Mouse (Mus musculus): Measurements from ENCODE around the gene Calm1. TPM values are rescaled to one million over a fixed set of nuclear protein-coding genes. Genes with fewer than 3 reads are reported as not detected.
A peak's percentile ranks its signal among the peaks of the same experiment; 100 is the strongest.

The Calm1 gene
- 1,129 and 1,141 TPM in 2 replicates for polyA plus RNA-seq (2016; fragmentation: Nextera tagmentation; extraction: Ambion mirVana)

- Histone ChIP-seq H3K4me2 (peak within 1 kb of the TSS; percentile 95), H3K9me3 (no peaks in the 10 kb centered on the region), H3K27me3 (no peaks in the 10 kb centered on the region), H3K4me3 (replicated peaks) (peak within 1 kb of the TSS; percentile 99), H3K9ac (replicated peaks) (peak within 1 kb of the TSS; percentile 96), H3K4me1 (replicated peaks) (peaks cover 43% of the 10 kb centered on the region), H3K36me3 (peaks cover 18% of the 10 kb centered on the region), H3K27ac (peak within 1 kb of the TSS; percentile 87)
- ATAC-seq (ENCODE audit: insufficient number of reproducible peaks, insufficient read depth, low FRiP score, low TSS enrichment, low read depth) = peak; percentile 85
- WGBS = 1% methylated on average over 56 of the region's 58 CpGs
These were observed at the start of gene Calm1 for GRCm38 (mm10) chr12:100198967-100199660. Gene Calm1 (plus strand): TSS chr12:100199435.

- peaks cover 46% of the 10 kb centered on the region for H3K36me3 ChIP-seq
- H3K27me3 ChIP-seq = no peaks in the 10 kb centered on the region
- H3K4me2 ChIP-seq = no peak overlapping the region
- no peak for ATAC-seq (ENCODE audit: insufficient number of reproducible peaks, insufficient read depth, low FRiP score, low TSS enrichment, low read depth)
- H3K4me3 ChIP-seq (replicated peaks) = no peak overlapping the region
- WGBS = 92% methylated on average over 7 of the region's 7 CpGs
- no peaks in the 10 kb centered on the region for H3K4me1 ChIP-seq (replicated peaks)
- H3K27ac ChIP-seq = no peak overlapping the region
- no peaks in the 10 kb centered on the region for H3K9me3 ChIP-seq
- H3K9ac ChIP-seq (replicated peaks) = no peak overlapping the region
These were observed 46.8 kb upstream of the Calm1 start for GRCm38 (mm10) chr12:100152466-100152865.

GRCm38 (mm10) chr12:100159261-100159975 lies 39.8 kb upstream of the Calm1 start, which contains the start of gene Nrde2:
Gene Nrde2 (minus strand): TSS chr12:100159653.
- H3K4me1 ChIP-seq (replicated peaks) = peaks cover 5% of the 10 kb centered on the region
- peak within 1 kb of the TSS; percentile 67 for H3K4me2 ChIP-seq
- WGBS = under 1% methylated on average over 26 of the region's 26 CpGs
- no peaks in the 10 kb centered on the region for H3K9me3 ChIP-seq
- peak within 1 kb of the TSS; percentile 53 for H3K4me3 ChIP-seq (replicated peaks)
- peaks cover 8% of the 10 kb centered on the region; the same call in 1 of the 2 replicates for H3K36me3 ChIP-seq
- H3K9ac ChIP-seq (replicated peaks) = peak within 1 kb of the TSS; percentile 67
- peak within 1 kb of the TSS; percentile 66 for H3K27ac ChIP-seq
- ATAC-seq (ENCODE audit: insufficient number of reproducible peaks, insufficient read depth, low FRiP score, low TSS enrichment, low read depth) = peak; percentile 98
- H3K27me3 ChIP-seq = no peaks in the 10 kb centered on the region

GRCm38 (mm10) chr12:100164991-100165500 lies 34.2 kb upstream of the Calm1 start:
- ATAC-seq (ENCODE audit: insufficient number of reproducible peaks, insufficient read depth, low FRiP score, low TSS enrichment, low read depth) = no peak
- Histone ChIP-seq H3K4me3 (replicated peaks) (no peak overlapping the region), H3K9me3 (no peaks in the 10 kb centered on the region), H3K36me3 (no peaks in the 10 kb centered on the region), H3K9ac (replicated peaks) (no peak overlapping the region), H3K27ac (no peak overlapping the region), H3K27me3 (no peaks in the 10 kb centered on the region), H3K4me2 (no peak overlapping the region), H3K4me1 (replicated peaks) (peaks cover 13% of the 10 kb centered on the region; the same call in 1 of the 2 replicates)
- WGBS = 73% methylated on average over 7 of the region's 7 CpGs

GRCm38 (mm10) chr12:100166177-100166576 lies 33.1 kb upstream of the Calm1 start:
- ATAC-seq (ENCODE audit: insufficient number of reproducible peaks, insufficient read depth, low FRiP score, low TSS enrichment, low read depth) = no peak
- 23% methylated on average over 3 of the region's 3 CpGs for WGBS

GRCm38 (mm10) chr12:100166939-100167338 lies 32.3 kb upstream of the Calm1 start:
- no peak overlapping the region for H3K27ac ChIP-seq
- H3K9ac ChIP-seq (replicated peaks) = no peak overlapping the region
- no peaks in the 10 kb centered on the region for H3K36me3 ChIP-seq
- WGBS = 90% methylated on average over 8 of the region's 8 CpGs
- H3K4me3 ChIP-seq (replicated peaks) = no peak overlapping the region
- no peak overlapping the region for H3K4me2 ChIP-seq
- ATAC-seq (ENCODE audit: insufficient number of reproducible peaks, insufficient read depth, low FRiP score, low TSS enrichment, low read depth) = no peak
- no peaks in the 10 kb centered on the region for H3K9me3 ChIP-seq
- H3K4me1 ChIP-seq (replicated peaks) = peaks cover 13% of the 10 kb centered on the region; the same call in 1 of the 2 replicates
- H3K27me3 ChIP-seq = no peaks in the 10 kb centered on the region

More at GRCm38 (mm10) chr12:100166177-100166576, 33.1 kb upstream of the Calm1 start:
- H3K9me3 ChIP-seq = no peaks in the 10 kb centered on the region
- H3K36me3 ChIP-seq = no peaks in the 10 kb centered on the region
- H3K9ac ChIP-seq (replicated peaks) = no peak overlapping the region
- no peak overlapping the region for H3K4me3 ChIP-seq (replicated peaks)
- no peaks in the 10 kb centered on the region for H3K27me3 ChIP-seq
- no peak overlapping the region for H3K27ac ChIP-seq
- H3K4me2 ChIP-seq = no peak overlapping the region
- H3K4me1 ChIP-seq (replicated peaks) = peaks cover 13% of the 10 kb centered on the region; the same call in 1 of the 2 replicates

GRCm38 (mm10) chr12:100167502-100167901 lies 31.7 kb upstream of the Calm1 start:
- Histone ChIP-seq H3K27ac (peak overlapping the region; percentile 76; the same call in 1 of the 2 replicates), H3K27me3 (no peaks in the 10 kb centered on the region), H3K4me1 (replicated peaks) (peaks cover 13% of the 10 kb centered on the region; the same call in 1 of the 2 replicates), H3K4me2 (peak overlapping the region; percentile 52), H3K9me3 (no peaks in the 10 kb centered on the region), H3K9ac (replicated peaks) (no peak overlapping the region), H3K4me3 (replicated peaks) (no peak overlapping the region), H3K36me3 (no peaks in the 10 kb centered on the region)
- 74% methylated on average over 1 of the region's 1 CpGs for WGBS
- no peak for ATAC-seq (ENCODE audit: insufficient number of reproducible peaks, insufficient read depth, low FRiP score, low TSS enrichment, low read depth)

GRCm38 (mm10) chr12:100167931-100168871 lies 31.0 kb upstream of the Calm1 start:
- Histone ChIP-seq H3K4me3 (replicated peaks) (peak overlapping the region; percentile 32), H3K9me3 (no peaks in the 10 kb centered on the region), H3K4me1 (replicated peaks) (peaks cover 13% of the 10 kb centered on the region; the same call in 1 of the 2 replicates), H3K36me3 (no peaks in the 10 kb centered on the region), H3K27me3 (no peaks in the 10 kb centered on the region), H3K9ac (replicated peaks) (peak overlapping the region; percentile 57), H3K4me2 (peak overlapping the region; percentile 52), H3K27ac (peak overlapping the region; percentile 76)
- WGBS = 11% methylated on average over 27 of the region's 28 CpGs
- peak; percentile 57 for ATAC-seq (ENCODE audit: insufficient number of reproducible peaks, insufficient read depth, low FRiP score, low TSS enrichment, low read depth)

GRCm38 (mm10) chr12:100172481-100172880 lies 26.8 kb upstream of the Calm1 start:
- Histone ChIP-seq H3K4me3 (replicated peaks) (no peak overlapping the region), H3K27me3 (no peaks in the 10 kb centered on the region), H3K27ac (no peak overlapping the region), H3K4me2 (no peak overlapping the region), H3K9me3 (no peaks in the 10 kb centered on the region), H3K9ac (replicated peaks) (no peak overlapping the region), H3K36me3 (no peaks in the 10 kb centered on the region), H3K4me1 (replicated peaks) (peaks cover 27% of the 10 kb centered on the region)
- 74% methylated on average over 7 of the region's 7 CpGs for WGBS
- no peak for ATAC-seq (ENCODE audit: insufficient number of reproducible peaks, insufficient read depth, low FRiP score, low TSS enrichment, low read depth)

GRCm38 (mm10) chr12:100176469-100177056 lies 22.7 kb upstream of the Calm1 start:
- Histone ChIP-seq H3K36me3 (no peaks in the 10 kb centered on the region), H3K4me2 (no peak overlapping the region), H3K4me1 (replicated peaks) (peaks cover 31% of the 10 kb centered on the region), H3K4me3 (replicated peaks) (no peak overlapping the region), H3K9ac (replicated peaks) (no peak overlapping the region), H3K9me3 (no peaks in the 10 kb centered on the region), H3K27me3 (no peaks in the 10 kb centered on the region), H3K27ac (peak overlapping the region; percentile 31)
- peak; percentile 57; the same call in 1 of the 2 replicates for ATAC-seq (ENCODE audit: insufficient number of reproducible peaks, insufficient read depth, low FRiP score, low TSS enrichment, low read depth)
- WGBS = 20% methylated on average over 11 of the region's 11 CpGs
